Mouse (Mus musculus) spleen, embryonic (tissue): ENCODE results near the gene Brms1.
"Not testable (repeated sequence)": the region's sequence is repeated elsewhere in the genome, so short reads cannot be mapped to it uniquely, and the experiment has no call there.

ENCODE experiments used
- CTCF ChIA-PET: fragments of 350-600 bp; sonication (Branson Sonifier 250); formaldehyde crosslinking; loops from one replicate; lab custom pipeline; 2022; lab: Charles Lee

Brms1 gene

DNA sequence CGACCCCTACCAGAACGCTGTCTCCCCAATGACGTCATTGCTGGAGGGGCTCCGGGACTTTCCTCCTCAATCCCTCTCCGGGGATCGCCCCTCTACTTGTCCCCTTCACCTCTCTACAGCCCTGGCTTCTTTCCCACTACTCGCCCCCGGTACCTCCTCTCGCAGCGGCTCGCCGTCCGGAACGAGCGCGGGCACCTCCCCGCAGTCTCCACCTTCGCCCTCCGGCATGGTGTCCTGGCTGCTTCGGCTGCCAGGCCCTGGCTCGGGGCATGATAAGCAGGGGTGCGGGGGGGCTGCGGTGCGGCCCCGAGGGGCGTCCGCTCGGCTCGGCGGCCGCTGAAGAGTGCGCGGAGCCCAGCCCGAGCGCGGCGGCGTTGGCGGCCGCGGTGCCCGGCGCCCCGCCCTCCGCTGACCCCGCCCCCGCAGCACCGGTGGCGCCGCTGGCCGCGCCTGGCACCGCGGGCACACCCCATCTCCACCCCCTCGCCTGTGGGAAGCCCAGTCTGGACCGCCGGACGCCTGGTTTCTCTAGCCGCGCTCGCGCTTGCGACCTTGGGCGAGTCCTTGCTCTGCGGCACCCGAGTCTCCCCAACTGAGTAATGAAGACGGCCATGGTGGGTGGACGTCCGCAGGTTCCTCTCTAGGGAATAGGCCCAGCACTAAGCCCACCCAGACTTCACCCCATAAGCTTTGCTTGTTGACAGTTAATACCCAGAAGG lies 44.1 kb downstream of the Brms1 start, which contains the start of gene Tmem151a:
Gene Tmem151a (minus strand): TSS at position 387 of the 719 bp plus-strand sequence.
- CTCF ChIA-PET = no interaction called here

- CTCF ChIA-PET = not testable (repeated sequence)
Measured at GRCm38 (mm10) chr19:5086533-5086932, 45.4 kb downstream of the Brms1 start.

DNA sequence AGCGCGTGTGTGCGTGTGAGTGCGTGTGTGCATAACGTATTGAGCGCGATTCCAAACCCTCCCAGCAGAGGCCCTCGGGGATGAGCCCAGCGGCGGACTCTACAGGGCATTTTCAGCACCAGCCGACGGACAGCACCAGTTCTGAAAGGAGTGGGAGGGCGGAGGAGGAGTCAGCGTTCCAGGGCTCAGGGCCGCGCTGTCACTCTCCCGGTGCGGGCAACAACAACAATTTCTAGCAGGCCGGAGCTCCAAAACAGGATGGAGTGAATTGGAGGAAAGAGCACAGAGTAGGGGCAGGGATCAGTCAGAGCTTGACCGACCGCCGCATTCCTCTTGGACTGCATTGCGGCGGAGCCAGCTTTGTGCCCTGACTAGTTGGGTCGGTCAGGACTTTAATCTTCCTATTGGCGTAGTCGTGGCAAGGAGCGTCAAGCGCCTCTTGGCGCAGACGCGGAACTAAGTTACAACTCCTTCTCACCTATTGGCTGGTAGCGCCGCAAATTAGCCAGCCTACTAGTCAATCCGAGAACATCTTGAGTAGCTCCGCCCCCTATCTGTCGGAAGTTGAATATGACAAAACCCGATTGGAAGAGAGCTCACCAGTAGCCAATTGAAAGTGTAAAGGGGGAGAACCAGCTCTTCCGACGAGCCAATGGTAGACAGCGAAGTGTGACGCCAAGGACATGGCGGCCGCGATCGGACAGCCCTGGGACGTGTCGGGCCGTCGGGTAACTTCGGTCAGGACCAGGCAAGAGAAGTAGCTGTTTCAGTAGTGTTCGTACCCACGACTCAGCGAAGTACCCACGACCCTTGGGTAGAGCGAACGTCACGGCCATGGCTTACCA lies 47.0 kb downstream of the Brms1 start, which contains the start of gene Yif1a:
Gene Yif1a (plus strand): TSS at position 655 of the 845 bp plus-strand sequence.
- CTCF ChIA-PET = no interaction called here

- CTCF ChIA-PET = interaction anchor here (0.5 to 0.9 kb wide), 3 partner anchors 13 to 1751 kb away, joined by 3 to 7 read pairs (median 4); no protein-coding TSS in a partner anchor
Measured at GRCm38 (mm10) chr19:5089324-5089723, 48.2 kb downstream of the Brms1 start.

GRCm38 (mm10) chr19:5092083-5092482 lies 50.9 kb downstream of the Brms1 start:
- CTCF ChIA-PET = no interaction called here

DNA sequence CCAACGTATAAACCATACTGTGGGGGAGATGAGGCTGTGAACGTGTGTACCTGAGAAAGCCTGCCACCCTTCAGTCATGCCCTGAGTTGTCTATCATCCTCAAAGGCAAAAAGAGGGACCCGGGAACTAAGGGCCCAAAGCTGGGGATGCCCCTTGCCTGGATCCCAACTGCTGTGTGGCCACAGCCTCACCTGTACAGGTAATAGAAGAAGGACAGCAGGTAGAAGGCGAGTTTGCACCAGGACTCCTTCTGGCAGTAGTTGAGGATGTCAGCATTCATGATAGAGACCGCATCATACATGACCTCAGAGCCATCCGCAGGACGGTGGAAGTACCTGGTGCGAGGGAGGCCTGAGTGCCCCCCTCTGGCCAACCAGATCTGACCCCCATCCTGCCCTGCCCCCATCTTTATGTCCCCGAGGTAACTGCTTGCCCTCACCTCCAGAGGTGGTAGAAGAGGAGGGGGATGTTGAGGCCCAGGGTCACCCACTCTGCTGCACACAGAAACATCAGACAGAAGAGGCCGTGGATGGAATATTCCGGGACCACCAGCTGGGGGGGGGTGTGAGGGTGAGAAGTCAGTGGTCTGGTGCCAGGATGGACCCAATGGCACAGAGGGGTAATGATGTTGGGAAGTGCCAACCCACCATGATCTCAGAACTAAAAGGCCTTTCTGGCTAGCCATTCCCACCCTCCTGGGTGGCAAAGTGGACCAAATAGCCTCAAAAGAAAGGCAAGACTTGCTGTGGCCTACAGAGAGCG lies 52.5 kb downstream of the Brms1 start:
- CTCF ChIA-PET = no interaction called here

- CTCF ChIA-PET = no interaction called here
Measured at GRCm38 (mm10) chr19:5094243-5094632, 53.1 kb downstream of the Brms1 start.

DNA sequence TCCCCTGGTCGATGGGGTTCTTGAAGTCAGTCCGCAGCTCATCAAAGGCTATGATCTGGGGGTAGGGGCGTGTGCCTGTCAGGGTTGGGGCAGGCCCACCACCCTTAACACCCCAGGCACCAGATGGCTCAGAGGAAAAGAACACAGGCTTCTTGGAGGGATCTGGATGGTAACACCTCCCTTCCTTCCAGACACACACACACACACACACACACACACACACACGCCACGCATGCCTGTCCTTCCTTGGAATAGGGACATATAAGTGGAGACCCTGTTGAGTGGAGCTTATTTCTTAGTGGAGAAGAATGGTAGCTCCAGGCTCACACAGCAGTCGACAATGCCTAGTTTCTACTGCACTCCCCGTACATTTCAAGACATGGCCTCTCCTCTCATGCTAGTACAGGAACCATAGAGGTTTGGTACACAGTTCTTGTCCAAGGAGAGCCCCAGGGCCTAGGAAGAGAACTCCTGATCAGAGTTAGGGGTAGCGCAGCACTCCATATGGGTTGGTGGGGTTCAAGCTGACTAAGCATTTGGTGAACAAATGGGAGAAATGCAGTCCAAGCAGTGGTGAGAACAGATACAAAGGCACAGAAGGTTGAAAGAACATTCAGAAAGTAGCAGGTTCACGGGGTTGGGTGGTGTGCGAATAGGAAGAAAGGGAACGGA lies 53.7 kb downstream of the Brms1 start:
- CTCF ChIA-PET = no interaction called here

- CTCF ChIA-PET = no interaction called here
Measured at GRCm38 (mm10) chr19:5095887-5096474, 54.8 kb downstream of the Brms1 start.

DNA sequence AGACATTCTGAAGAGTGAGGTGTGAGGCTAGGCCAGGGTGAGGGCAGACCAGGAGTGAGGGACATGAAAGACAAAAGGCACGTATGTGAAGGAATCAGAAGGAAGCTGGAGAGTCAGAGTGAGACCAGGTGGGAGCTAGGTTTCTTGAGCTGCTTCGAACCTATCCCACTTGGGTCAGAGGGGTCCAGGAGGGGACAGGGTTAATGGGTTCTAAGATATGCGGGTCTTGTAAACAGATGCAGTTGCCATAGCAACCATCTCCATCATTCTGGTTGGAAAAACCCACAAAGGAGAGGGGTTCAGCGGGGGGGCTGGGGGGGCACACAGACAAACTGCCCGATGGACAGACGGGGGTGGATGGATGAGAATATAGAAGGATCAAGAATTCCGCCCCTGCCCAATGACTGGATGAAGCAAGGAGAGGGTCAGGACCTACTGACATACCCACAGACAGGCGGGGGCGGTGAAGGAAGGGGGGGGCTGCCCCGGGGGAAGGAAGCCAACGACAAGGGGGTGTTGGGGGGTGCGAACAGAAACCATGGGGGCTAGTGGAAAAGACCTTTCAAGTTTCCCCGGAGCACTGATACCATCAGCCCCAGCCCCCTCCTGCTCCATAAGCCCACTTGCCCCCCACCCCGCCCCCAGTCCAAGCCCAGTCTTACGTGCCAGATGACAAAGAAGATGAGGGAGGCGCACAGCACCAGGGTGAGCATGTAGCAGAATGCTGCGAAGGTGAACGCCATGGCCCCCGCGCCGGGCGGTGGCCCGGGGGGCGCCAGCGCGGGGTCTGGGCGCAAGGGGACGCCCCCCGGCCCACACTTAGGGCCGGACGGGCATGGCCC lies 56.6 kb downstream of the Brms1 start:
- CTCF ChIA-PET = interaction anchor here (0.5 to 0.6 kb wide), 4 partner anchors 66 to 1215 kb away, joined by 3 to 9 read pairs (median 4); no protein-coding TSS in a partner anchor

- CTCF ChIA-PET = interaction anchor here (1.3 kb wide), 1 partner anchor 44 kb away, joined by 3 read pairs; no protein-coding TSS in a partner anchor
Measured at GRCm38 (mm10) chr19:5098363-5099143, 57.4 kb downstream of the Brms1 start, which contains the start of gene Cnih2. Gene Cnih2, minus strand, starts transcription at chr19:5098521.
